Mouse (Mus musculus): ENCODE data around the gene Gnpat. TPM values are rescaled to one million over a fixed set of nuclear protein-coding genes. Genes with fewer than 3 reads are reported as not detected.

Gene Gnpat
- polyA plus RNA-seq, 1 experiment from 2014 or later: 95.4 TPM

DNA sequence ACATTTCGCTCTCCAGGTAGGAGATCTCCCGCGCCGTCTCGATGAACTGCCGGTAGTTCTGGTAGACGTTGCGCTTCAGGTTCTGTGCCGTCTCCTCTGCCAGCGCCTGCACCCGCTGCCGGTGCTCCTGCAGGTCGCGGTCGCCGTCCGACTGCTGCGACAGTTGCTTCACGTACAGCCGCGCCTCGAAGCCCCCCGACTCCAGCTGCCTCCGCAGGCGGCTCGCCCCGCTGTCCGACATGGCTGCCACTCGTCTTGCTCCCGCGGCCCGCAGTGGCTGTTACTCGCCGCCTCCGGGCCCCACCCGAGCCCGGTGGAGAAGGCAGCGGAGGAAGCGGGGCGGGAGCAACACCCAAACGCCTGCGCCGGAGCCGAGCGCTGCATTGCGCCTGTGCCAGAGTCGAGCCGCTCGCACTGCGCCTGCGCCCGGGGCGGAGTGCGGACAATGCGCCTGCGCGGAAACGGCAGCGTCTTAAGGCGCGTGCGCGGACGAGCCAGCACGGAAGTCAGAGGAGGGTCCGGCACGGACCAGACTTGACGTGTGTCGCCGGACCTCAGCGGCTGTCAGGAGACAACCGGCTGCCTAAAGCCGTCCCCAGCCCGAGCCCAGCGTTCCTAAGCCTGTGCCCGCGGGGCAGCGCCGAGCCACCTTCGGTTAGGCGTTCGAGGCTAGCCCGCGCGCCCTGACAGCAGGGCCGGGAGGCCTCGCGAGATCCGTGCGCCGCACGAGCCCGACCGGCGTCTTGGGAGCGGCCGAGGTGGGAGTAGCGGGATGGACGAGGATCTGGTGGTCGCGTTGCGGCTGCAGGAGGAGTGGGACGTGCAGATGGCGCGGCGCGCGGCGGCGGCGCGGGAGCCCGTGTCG lies 34.8 kb downstream of the Gnpat start, which contains the start of the genes Exoc8 and Sprtn:
Gene Exoc8, minus strand, starts transcription at position 320 of the 865 bp plus-strand sequence.
Gene Sprtn, plus strand, starts transcription at position 501 of the 865 bp plus-strand sequence.
- no peaks in the 10 kb centered on the region for H3K27me3 ChIP-seq (ENCODE audit: control insufficient read depth, insufficient read depth, low read length)
- H3K9me3 ChIP-seq (replicated peaks; ENCODE audit: control insufficient read depth, low read length): no peaks in the 10 kb centered on the region
- peaks cover 19% of the 10 kb centered on the region for H3K4me1 ChIP-seq (ENCODE audit: control insufficient read depth, insufficient read depth, low read length)
- H3K4me2 ChIP-seq: peak within 1 kb of the TSS; percentile 100
- WGBS (ENCODE audit: insufficient replicate concordance): under 1% methylated on average over 114 of the region's 114 CpGs
- peak within 1 kb of the TSS; percentile 75 for H3K27ac ChIP-seq (ENCODE audit: low read depth, low read length)
- H3K9ac ChIP-seq (ENCODE audit: low read depth, low read length): peak within 1 kb of the TSS; percentile 88
- H3K4me3 ChIP-seq (ENCODE audit: low read depth, low read length): peak within 1 kb of the TSS; percentile 99
- peak; percentile 84 for ATAC-seq (replicated peaks; ENCODE audit: insufficient number of reproducible peaks, low FRiP score, low TSS enrichment)
- H3K36me3 ChIP-seq (ENCODE audit: control insufficient read depth, insufficient read depth, low read length): peaks cover 16% of the 10 kb centered on the region

GRCm38 (mm10) chr8:124898251-124898905 lies 35.5 kb downstream of the Gnpat start:
- Histone ChIP-seq H3K4me3 (ENCODE audit: low read depth, low read length) (peak overlapping the region; percentile 99), H3K27ac (ENCODE audit: low read depth, low read length) (peak overlapping the region; percentile 75; the same call in 1 of the 2 replicates), H3K27me3 (ENCODE audit: control insufficient read depth, insufficient read depth, low read length) (no peaks in the 10 kb centered on the region), H3K9me3 (replicated peaks; ENCODE audit: control insufficient read depth, low read length) (no peaks in the 10 kb centered on the region), H3K4me2 (peak overlapping the region; percentile 100), H3K4me1 (ENCODE audit: control insufficient read depth, insufficient read depth, low read length) (peaks cover 19% of the 10 kb centered on the region), H3K9ac (ENCODE audit: low read depth, low read length) (peak overlapping the region; percentile 88), H3K36me3 (ENCODE audit: control insufficient read depth, insufficient read depth, low read length) (peaks cover 24% of the 10 kb centered on the region)
- no peak; the same call in 1 of the 2 replicates for ATAC-seq (replicated peaks; ENCODE audit: insufficient number of reproducible peaks, low FRiP score, low TSS enrichment)
- WGBS (ENCODE audit: insufficient replicate concordance): 4% methylated on average over 31 of the region's 31 CpGs

DNA sequence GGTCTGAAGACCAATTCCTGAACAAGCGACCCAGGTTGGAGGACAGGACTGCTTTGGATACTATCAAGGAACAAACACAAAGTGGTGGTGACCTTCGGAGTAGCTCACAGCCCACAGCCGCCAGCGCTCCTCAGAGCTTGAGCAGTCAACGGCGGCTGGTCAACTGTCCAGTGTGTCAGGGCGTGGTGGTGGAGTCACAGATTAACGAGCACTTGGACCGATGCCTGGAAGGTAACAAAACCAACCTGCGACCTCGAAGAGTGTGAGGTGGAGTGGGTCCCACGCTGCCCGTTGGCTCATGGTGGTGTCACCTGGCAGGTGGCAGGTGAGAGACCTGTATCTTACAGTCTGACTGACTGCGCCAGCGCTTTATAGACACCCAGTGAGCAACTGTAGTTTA lies 40.4 kb downstream of the Gnpat start:
- no peak overlapping the region for H3K4me2 ChIP-seq
- WGBS (ENCODE audit: insufficient replicate concordance): 91% methylated on average over 15 of the region's 15 CpGs
- H3K9me3 ChIP-seq (replicated peaks; ENCODE audit: control insufficient read depth, low read length): no peaks in the 10 kb centered on the region
- H3K4me1 ChIP-seq (ENCODE audit: control insufficient read depth, insufficient read depth, low read length): peaks cover 9% of the 10 kb centered on the region
- no peak overlapping the region for H3K27ac ChIP-seq (ENCODE audit: low read depth, low read length)
- H3K4me3 ChIP-seq (ENCODE audit: low read depth, low read length): no peak overlapping the region
- H3K9ac ChIP-seq (ENCODE audit: low read depth, low read length): no peak overlapping the region
- H3K27me3 ChIP-seq (ENCODE audit: control insufficient read depth, insufficient read depth, low read length): no peaks in the 10 kb centered on the region
- no peak for ATAC-seq (replicated peaks; ENCODE audit: insufficient number of reproducible peaks, low FRiP score, low TSS enrichment)
- H3K36me3 ChIP-seq (ENCODE audit: control insufficient read depth, insufficient read depth, low read length): peaks cover 28% of the 10 kb centered on the region

- H3K9me3 ChIP-seq (replicated peaks; ENCODE audit: control insufficient read depth, low read length): no peaks in the 10 kb centered on the region
- ATAC-seq (replicated peaks; ENCODE audit: insufficient number of reproducible peaks, low FRiP score, low TSS enrichment): no peak
- 92% methylated on average over 2 of the region's 2 CpGs for WGBS (ENCODE audit: insufficient replicate concordance)
- H3K4me1 ChIP-seq (ENCODE audit: control insufficient read depth, insufficient read depth, low read length): 0 out of 2 replicates have a peak, but pooled peaks cover 3% of the 10 kb centered on the region
- H3K4me2 ChIP-seq: no peak overlapping the region
- H3K36me3 ChIP-seq (ENCODE audit: control insufficient read depth, insufficient read depth, low read length): peaks cover 31% of the 10 kb centered on the region
- H3K4me3 ChIP-seq (ENCODE audit: low read depth, low read length): no peak overlapping the region
- no peak overlapping the region for H3K27ac ChIP-seq (ENCODE audit: low read depth, low read length)
- H3K9ac ChIP-seq (ENCODE audit: low read depth, low read length): no peak overlapping the region
- no peaks in the 10 kb centered on the region for H3K27me3 ChIP-seq (ENCODE audit: control insufficient read depth, insufficient read depth, low read length)
These were observed 42.6 kb downstream of the Gnpat start for GRCm38 (mm10) chr8:124905482-124905881.

GRCm38 (mm10) chr8:124909936-124910335 lies 47.1 kb downstream of the Gnpat start:
- WGBS (ENCODE audit: insufficient replicate concordance): 83% methylated on average over 16 of the region's 16 CpGs
- H3K4me2 ChIP-seq: no peak overlapping the region
- H3K9me3 ChIP-seq (replicated peaks; ENCODE audit: control insufficient read depth, low read length): no peaks in the 10 kb centered on the region; the same call in 1 of the 2 replicates
- H3K36me3 ChIP-seq (ENCODE audit: control insufficient read depth, insufficient read depth, low read length): peaks cover 23% of the 10 kb centered on the region
- H3K27ac ChIP-seq (ENCODE audit: low read depth, low read length): no peak overlapping the region
- H3K4me1 ChIP-seq (ENCODE audit: control insufficient read depth, insufficient read depth, low read length): 0 out of 2 replicates have a peak, but pooled peaks cover 3% of the 10 kb centered on the region
- no peak overlapping the region for H3K9ac ChIP-seq (ENCODE audit: low read depth, low read length)
- ATAC-seq (replicated peaks; ENCODE audit: insufficient number of reproducible peaks, low FRiP score, low TSS enrichment): no peak
- H3K4me3 ChIP-seq (ENCODE audit: low read depth, low read length): no peak overlapping the region
- no peaks in the 10 kb centered on the region for H3K27me3 ChIP-seq (ENCODE audit: control insufficient read depth, insufficient read depth, low read length)

DNA sequence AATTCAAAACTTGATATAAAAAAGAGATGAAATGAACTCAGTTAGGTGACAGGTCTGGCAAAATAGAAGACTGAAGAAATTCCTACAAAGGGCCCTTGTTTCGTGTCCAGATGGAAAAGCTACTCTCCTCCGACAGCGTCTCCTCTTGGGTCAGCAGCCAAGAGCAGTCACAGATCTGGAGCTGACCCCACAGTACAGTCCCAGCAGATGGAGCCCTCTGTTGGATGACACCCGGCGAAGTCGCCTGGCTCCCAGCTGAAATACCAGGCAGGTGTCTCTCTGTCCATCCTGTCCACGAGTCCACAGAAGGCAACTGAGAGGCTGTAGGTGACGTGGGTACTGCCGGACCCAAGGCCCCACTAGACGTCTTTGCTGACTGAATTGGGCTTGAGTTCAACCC lies 47.5 kb downstream of the Gnpat start:
- Histone ChIP-seq H3K4me1 (ENCODE audit: control insufficient read depth, insufficient read depth, low read length) (0 out of 2 replicates have a peak, but pooled peaks cover 2% of the 10 kb centered on the region), H3K27me3 (ENCODE audit: control insufficient read depth, insufficient read depth, low read length) (no peaks in the 10 kb centered on the region), H3K4me3 (ENCODE audit: low read depth, low read length) (no peak overlapping the region), H3K4me2 (no peak overlapping the region), H3K9ac (ENCODE audit: low read depth, low read length) (no peak overlapping the region), H3K9me3 (replicated peaks; ENCODE audit: control insufficient read depth, low read length) (no peaks in the 10 kb centered on the region; the same call in 1 of the 2 replicates), H3K27ac (ENCODE audit: low read depth, low read length) (no peak overlapping the region), H3K36me3 (ENCODE audit: control insufficient read depth, insufficient read depth, low read length) (peaks cover 27% of the 10 kb centered on the region)
- no peak for ATAC-seq (replicated peaks; ENCODE audit: insufficient number of reproducible peaks, low FRiP score, low TSS enrichment)
- 74% methylated on average over 10 of the region's 10 CpGs for WGBS (ENCODE audit: insufficient replicate concordance)

- ATAC-seq (replicated peaks; ENCODE audit: insufficient number of reproducible peaks, low FRiP score, low TSS enrichment): no peak
- no peak overlapping the region for H3K4me2 ChIP-seq
- no peaks in the 10 kb centered on the region for H3K27me3 ChIP-seq (ENCODE audit: control insufficient read depth, insufficient read depth, low read length)
- H3K4me1 ChIP-seq (ENCODE audit: control insufficient read depth, insufficient read depth, low read length): peaks cover 15% of the 10 kb centered on the region
- no peak overlapping the region for H3K9ac ChIP-seq (ENCODE audit: low read depth, low read length)
- H3K4me3 ChIP-seq (ENCODE audit: low read depth, low read length): no peak overlapping the region
- H3K36me3 ChIP-seq (ENCODE audit: control insufficient read depth, insufficient read depth, low read length): peaks cover 27% of the 10 kb centered on the region
- peak overlapping the region; percentile 15; the same call in 1 of the 2 replicates for H3K27ac ChIP-seq (ENCODE audit: low read depth, low read length)
- 66% methylated on average over 17 of the region's 17 CpGs for WGBS (ENCODE audit: insufficient replicate concordance)
- H3K9me3 ChIP-seq (replicated peaks; ENCODE audit: control insufficient read depth, low read length): no peaks in the 10 kb centered on the region; the same call in 1 of the 2 replicates
These were observed 49.4 kb downstream of the Gnpat start for GRCm38 (mm10) chr8:124911938-124912872.

- Histone ChIP-seq H3K4me1 (ENCODE audit: control insufficient read depth, insufficient read depth, low read length) (peaks cover 19% of the 10 kb centered on the region), H3K9me3 (replicated peaks; ENCODE audit: control insufficient read depth, low read length) (no peaks in the 10 kb centered on the region; the same call in 1 of the 2 replicates), H3K4me3 (ENCODE audit: low read depth, low read length) (no peak overlapping the region), H3K27ac (ENCODE audit: low read depth, low read length) (no peak overlapping the region), H3K4me2 (no peak overlapping the region), H3K36me3 (ENCODE audit: control insufficient read depth, insufficient read depth, low read length) (peaks cover 22% of the 10 kb centered on the region), H3K9ac (ENCODE audit: low read depth, low read length) (no peak overlapping the region), H3K27me3 (ENCODE audit: control insufficient read depth, insufficient read depth, low read length) (no peaks in the 10 kb centered on the region)
- 97% methylated on average over 5 of the region's 5 CpGs for WGBS (ENCODE audit: insufficient replicate concordance)
- no peak for ATAC-seq (replicated peaks; ENCODE audit: insufficient number of reproducible peaks, low FRiP score, low TSS enrichment)
These were observed 51.2 kb downstream of the Gnpat start for GRCm38 (mm10) chr8:124914061-124914460.

Data from heart, embryonic 11.5 days (tissue).